Comparison of ENCODE assay signal across 8 mouse cellular contexts in genomic region chr17:69156522-69157100, GRCm38 (mm10).
A peak's percentile ranks its signal among the peaks of the same experiment; 100 is the strongest.
DNase-seq lines count a peak whose midpoint lies in the region; ATAC-seq and TF ChIP-seq lines count a peak whose summit lies in the region.

No protein-coding gene starts in this region.

- H3K9ac ChIP-seq in embryonic facial prominence, embryonic 15.5 days: peak overlapping the region; percentile 80
- peak overlapping the region; percentile 99 for H3K9ac ChIP-seq in heart, embryonic 14.5 days (ENCODE audit: low read length)
- H3K9ac ChIP-seq in lung, embryonic 16.5 days (ENCODE audit: low read length): peak overlapping the region; percentile 90

- peaks cover 30% of the 10 kb centered on the region for H3K79me3 ChIP-seq in C2C12 (ENCODE audit: low read depth)

- no peaks in the 10 kb centered on the region for H3K36me3 ChIP-seq in C2C12 (ENCODE audit: control insufficient read depth, insufficient read depth)
- no peaks in the 10 kb centered on the region for H3K36me3 ChIP-seq in embryonic facial prominence, embryonic 15.5 days
- no peaks in the 10 kb centered on the region for H3K36me3 ChIP-seq in heart, embryonic 14.5 days (ENCODE audit: control insufficient read depth, insufficient read depth, low read length)
- H3K36me3 ChIP-seq in lung, embryonic 16.5 days (ENCODE audit: control insufficient read depth, insufficient read depth, low read length): no peaks in the 10 kb centered on the region

- ATAC-seq in embryonic facial prominence, embryonic 15.5 days (ENCODE audit: insufficient number of reproducible peaks, low FRiP score, low TSS enrichment, low read depth): peak; percentile 89
- ATAC-seq in heart, embryonic 14.5 days (ENCODE audit: insufficient number of reproducible peaks, insufficient read depth, low FRiP score, low read depth): peak; percentile 66
- ATAC-seq in lung, embryonic 16.5 days (ENCODE audit: low read depth): peak; percentile 84

- peak overlapping the region; percentile 50 for H3K4me3 ChIP-seq in C2C12 (ENCODE audit: insufficient read depth, poor library complexity, severe bottlenecking)
- peak overlapping the region; percentile 92 for H3K4me3 ChIP-seq in embryonic facial prominence, embryonic 15.5 days (replicated peaks)
- peak overlapping the region; percentile 88 to 97 for H3K4me3 ChIP-seq in heart, embryonic 14.5 days (ENCODE audit: control insufficient read depth in 1 of 2, insufficient read depth in 1 of 2, low read depth in 1 of 2, low read length in 2 of 2)
- peak overlapping the region; percentile 88 for H3K4me3 ChIP-seq in lung, embryonic 16.5 days (ENCODE audit: low read length)

- no peaks in the 10 kb centered on the region for H3K9me3 ChIP-seq in embryonic facial prominence, embryonic 15.5 days (replicated peaks)
- no peaks in the 10 kb centered on the region for H3K9me3 ChIP-seq in heart, embryonic 14.5 days (ENCODE audit: control insufficient read depth, low read length)
- H3K9me3 ChIP-seq in lung, embryonic 16.5 days (ENCODE audit: control insufficient read depth, low read length): no peaks in the 10 kb centered on the region

- H3K27ac ChIP-seq in embryonic facial prominence, embryonic 15.5 days (replicated peaks): peak overlapping the region; percentile 92
- peak overlapping the region; percentile 71 to 90 for H3K27ac ChIP-seq in heart, embryonic 14.5 days (replicated peaks in 1 of 2; ENCODE audit: control insufficient read depth in 1 of 2, insufficient read depth in 1 of 2, low read depth in 2 of 2, low read length in 2 of 2)
- H3K27ac ChIP-seq in lung, embryonic 16.5 days (ENCODE audit: low read length): peak overlapping the region; percentile 64

- peak overlapping the region; percentile 75 for H3K4me2 ChIP-seq in embryonic facial prominence, embryonic 15.5 days (replicated peaks)
- H3K4me2 ChIP-seq in heart, embryonic 14.5 days (ENCODE audit: low read length): peak overlapping the region; percentile 72
- peak overlapping the region; percentile 87 for H3K4me2 ChIP-seq in lung, embryonic 16.5 days (ENCODE audit: low read depth, low read length)

- peak; percentile 64 for DNase-seq in adrenal gland, postnatal 14 days
- peak; percentile 25 to 50 for DNase-seq in layer of hippocampus, adult 8-10 months (ENCODE audit: low spot score in 2 of 2)
- DNase-seq in retina, postnatal 7 days (ENCODE audit: low read depth, low spot score): peak; percentile 50
- DNase-seq in MN1 (ENCODE audit: low spot score): no peak

- under 1% methylated on average over 57 of the region's 58 CpGs for WGBS in embryonic facial prominence, embryonic 15.5 days
- WGBS in heart, embryonic 14.5 days: under 1% methylated on average over 50 of the region's 58 CpGs
- 0% methylated on average over 45 of the region's 58 CpGs for WGBS in lung, embryonic 16.5 days

- H3K4me1 ChIP-seq in embryonic facial prominence, embryonic 15.5 days: peaks cover 14% of the 10 kb centered on the region
- peaks cover 15 to 30% of the 10 kb centered on the region in 2 experiments for H3K4me1 ChIP-seq in heart, embryonic 14.5 days (ENCODE audit: control insufficient read depth in 2 of 2, insufficient read depth in 2 of 2, low read length in 2 of 2)
- H3K4me1 ChIP-seq in lung, embryonic 16.5 days (replicated peaks; ENCODE audit: control insufficient read depth, insufficient read depth, low read length): no peaks in the 10 kb centered on the region

- peaks cover 50% of the 10 kb centered on the region for H3K79me2 ChIP-seq in C2C12 (ENCODE audit: control insufficient read depth, insufficient read depth)

- H3K27me3 ChIP-seq in C2C12 (ENCODE audit: control insufficient read depth, insufficient read depth, insufficient read length): no peaks in the 10 kb centered on the region
- no peaks in the 10 kb centered on the region for H3K27me3 ChIP-seq in embryonic facial prominence, embryonic 15.5 days
- H3K27me3 ChIP-seq in heart, embryonic 14.5 days (ENCODE audit: control insufficient read depth, insufficient read depth, low read length): no peaks in the 10 kb centered on the region
- H3K27me3 ChIP-seq in lung, embryonic 16.5 days (ENCODE audit: control insufficient read depth, insufficient read depth, low read depth, low read length): no peaks in the 10 kb centered on the region

- TF ChIP-seq CTCF in C2C12 (IDR thresholded peaks at IDR 0.05; ENCODE audit: control insufficient read depth, insufficient read depth, insufficient read length): no peak

- peak overlapping the region; percentile 59 for H3ac ChIP-seq in C2C12 (ENCODE audit: control insufficient read depth, insufficient read length, low read depth)

TF ChIP-seq in C2C12, 6 proteins besides CTCF, POLR2A, EP300 and RAD21:
- TF ChIP-seq FOSL1 (IDR thresholded peaks at IDR 0.05; ENCODE audit: insufficient read depth, low read length, poor library complexity, severe bottlenecking) (no peak), USF1 (IDR thresholded peaks at IDR 0.05; ENCODE audit: low read depth) (no peak), MAX (IDR thresholded peaks at IDR 0.05) (no peak), MYOD1 (IDR thresholded peaks at IDR 0.05; ENCODE audit: control insufficient read depth, insufficient read length, low read depth) (no peak), MYOG (IDR thresholded peaks at IDR 0.05; ENCODE audit: control insufficient read depth, extremely low read depth, insufficient read length) (no peak), CEBPB (IDR thresholded peaks at IDR 0.05; ENCODE audit: low read depth) (no peak)
TF ChIP-seq in C2C12: peak in this region for 0.
